Mouse (Mus musculus) forelimb bud, embryonic 11.5 days (tissue): ENCODE measurements at regions not wholly inside any gene's neighbourhood (a gene's known extent, or its start where the extent isn't known, plus 50 kb on each side); places are given as distances from the start of the nearest gene placed in this dataset.

Experiments
- DNase-seq: peaks from one replicate; pipeline ENCODE4 v3.0.0-alpha.2; 2012; ENCODE audit warnings: low read depth, low spot score

DNA sequence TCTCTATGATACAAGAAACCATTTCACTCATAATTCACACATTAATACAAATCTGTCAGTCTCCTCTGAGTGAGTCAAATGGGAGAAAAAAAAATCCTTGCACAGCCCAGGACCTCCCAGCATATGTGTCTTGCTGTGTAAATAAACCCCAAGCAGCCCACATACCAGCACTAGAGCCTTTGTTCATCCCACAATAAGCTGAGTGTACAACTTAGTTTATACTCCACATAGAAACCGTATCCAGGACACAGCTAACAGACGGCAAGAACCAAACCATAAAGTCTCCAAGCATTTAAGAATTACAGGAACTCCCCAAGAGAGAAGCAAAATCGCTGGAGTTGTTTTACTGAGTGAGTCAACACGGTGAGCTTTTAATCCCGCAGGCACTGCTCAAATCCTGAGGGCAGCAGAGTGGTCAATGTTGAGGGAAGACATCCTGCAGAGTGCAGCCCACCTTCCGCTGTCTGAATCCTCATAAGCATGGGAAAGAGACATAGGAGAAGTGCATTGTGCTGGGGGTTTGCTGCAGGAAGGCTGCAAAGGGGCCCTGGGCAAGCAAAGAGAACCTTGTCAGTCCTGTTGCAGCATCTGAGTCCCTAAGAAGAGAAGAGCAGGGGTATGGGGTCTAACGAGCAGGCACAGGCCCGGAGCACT is 436.4 kb downstream of the Tns3 start:
- no peak for DNase-seq

DNA sequence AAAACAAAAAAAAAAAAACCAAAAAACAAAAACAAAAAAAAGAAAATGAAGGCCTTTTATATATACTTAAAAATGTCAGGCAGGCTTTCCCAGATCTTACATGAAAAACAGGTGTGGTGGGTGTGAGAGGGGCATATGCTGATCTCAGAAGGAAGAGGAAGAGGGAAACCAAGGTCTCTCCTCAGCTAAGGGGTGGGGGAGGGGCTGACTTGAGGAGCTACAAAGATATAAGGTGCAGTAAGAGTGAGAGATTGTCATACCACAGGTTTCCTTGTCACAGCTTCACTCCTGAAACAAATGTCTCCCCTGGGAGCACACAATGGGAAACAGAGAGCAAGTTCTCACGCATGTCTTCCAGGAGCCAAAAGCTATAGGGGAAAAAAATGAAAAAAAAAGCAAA is 440.0 kb downstream of the Tns3 start:
- DNase-seq: no peak

DNA sequence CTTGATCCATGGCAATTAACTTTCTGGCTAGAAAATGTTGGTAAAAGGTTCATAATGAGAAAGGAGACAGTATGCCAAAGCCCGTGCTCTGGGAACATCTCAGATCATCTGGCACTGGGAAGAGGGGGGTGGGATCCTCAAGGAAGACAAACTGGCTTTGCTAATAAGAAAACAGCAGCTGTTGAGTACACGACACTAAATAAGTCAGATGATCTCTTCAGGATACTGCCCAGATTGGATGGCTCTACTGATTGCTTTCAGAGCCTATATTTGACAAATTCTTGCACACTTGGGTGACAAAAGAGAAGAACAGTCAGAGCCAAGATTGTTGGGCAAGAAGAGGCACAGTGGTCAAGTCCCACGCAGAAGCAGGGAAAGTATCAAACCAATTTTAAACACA is 443.7 kb downstream of the Tns3 start:
- DNase-seq: no peak

DNA sequence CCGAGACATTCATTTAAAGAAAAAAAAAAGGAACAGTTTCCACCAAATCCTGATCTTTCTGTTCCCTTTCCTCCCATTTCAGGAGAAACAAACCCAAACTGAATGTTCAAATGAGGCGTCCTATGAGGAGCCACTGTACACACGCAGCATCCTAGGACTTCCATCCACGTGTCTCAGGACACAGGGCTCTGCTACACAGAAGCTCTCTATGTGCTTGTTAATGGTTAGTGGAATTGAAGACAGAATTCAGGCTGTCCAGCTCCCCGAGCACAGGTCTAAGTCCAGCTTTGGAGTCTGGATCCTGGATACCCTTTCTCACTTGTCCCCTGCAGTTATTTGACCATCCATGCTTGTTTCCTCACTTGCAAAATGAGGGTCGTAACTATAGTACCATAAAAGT is 444.4 kb downstream of the Tns3 start:
- peak; percentile 35 for DNase-seq

DNA sequence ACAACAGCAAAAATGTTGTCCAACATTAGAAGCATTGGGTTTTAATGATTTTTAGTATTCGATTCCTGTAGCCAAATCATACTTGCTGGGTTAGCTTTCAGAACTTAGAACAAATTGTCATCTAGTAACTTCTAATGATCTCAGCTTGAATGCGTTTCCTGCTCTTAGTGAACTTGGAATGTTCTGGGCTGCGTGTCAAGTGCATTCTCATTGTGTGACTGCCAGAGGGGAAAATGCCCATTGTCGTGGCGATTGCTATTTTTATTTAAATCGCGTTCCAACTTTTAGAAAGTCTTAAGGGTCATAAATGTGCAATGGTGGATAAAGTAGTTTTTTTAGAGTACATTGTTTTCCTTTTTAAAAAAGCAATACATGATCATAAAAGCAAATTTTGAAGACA is 448.7 kb downstream of the Tns3 start:
- no peak for DNase-seq

DNA sequence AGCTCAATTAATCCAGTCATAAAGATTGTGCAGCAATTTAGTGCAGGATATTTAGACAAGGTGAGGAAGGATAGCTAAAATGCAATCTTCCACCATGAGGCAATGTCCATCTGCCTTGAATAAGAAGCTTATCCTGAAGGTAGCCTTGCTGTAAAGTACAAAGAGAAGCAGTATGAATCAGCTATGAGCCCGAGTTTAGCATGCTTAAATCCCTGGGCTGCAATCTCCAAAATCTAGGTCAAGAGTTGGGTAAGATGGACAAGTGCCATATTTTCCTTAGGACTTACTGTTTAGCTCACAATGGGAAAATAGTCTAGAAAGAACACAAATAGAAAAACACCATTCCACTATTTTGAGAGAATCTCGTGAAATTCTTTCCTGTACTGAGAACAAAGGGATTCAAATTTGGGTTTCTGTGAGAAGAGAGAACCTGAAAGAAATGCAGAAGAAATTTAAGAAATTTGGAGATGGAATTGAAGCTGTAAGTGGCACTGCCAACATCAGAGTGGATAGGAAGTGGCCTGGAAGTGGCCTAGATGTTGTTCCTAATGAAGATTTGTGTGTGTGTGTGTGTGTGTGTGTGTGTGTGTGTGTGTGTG is 449.9 kb downstream of the Tns3 start:
- DNase-seq: no peak

DNA sequence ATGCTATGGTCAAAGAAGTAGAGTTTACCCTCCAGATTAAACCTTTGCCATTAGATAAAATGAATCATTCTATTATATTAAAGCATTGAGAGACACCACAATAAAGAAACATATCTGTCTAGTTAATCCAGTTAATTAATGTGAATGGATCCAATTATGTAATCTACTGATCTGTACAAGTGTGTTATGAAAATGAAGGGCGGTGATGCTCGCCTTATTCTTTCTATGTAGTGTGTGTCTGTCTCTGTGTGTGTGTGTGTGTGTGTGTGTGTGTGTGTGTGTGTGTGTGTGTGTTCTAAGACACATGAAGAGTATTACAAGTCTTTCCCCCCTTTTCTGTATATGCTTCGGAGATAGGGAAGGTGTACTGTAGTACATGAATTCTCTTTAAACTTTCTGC is 451.2 kb downstream of the Tns3 start:
- DNase-seq: no peak

DNA sequence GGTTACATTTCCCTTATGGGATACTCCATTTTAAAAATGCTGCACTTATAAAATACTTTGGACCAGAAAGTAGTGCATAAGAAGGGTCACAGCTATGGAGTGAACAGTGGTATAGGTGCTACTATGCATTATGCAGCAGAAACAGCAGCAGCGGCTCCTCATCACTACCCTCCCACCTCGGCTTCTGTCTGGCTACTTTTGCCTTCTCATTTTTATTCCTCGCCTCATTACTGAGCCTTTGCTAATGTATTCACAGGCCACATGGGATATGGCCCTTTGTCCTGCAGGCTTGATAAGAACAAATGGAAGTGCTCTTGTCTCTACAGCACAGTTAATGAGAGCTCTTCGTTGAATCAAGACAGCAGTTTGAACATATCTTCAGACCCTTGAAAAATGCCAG is 451.6 kb downstream of the Tns3 start:
- no peak for DNase-seq

DNA sequence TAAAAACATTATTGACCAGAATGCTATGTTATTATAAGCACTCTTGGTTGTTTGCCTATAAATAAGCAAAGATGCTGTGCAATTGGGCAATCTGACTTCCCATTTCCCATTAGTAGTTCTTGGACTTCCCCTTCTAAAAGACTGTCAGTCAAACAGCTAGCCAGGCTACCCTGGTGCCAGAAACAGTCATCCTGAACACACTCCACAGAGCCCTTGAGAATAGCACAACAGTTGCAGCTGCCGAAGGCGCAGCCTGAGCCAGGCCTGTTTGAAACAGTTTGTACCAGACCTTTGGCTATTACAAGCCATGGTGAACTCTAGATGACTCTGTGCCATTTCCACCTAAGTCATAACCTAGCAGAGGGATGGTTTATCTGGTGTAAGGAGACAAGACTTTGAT is 455.3 kb downstream of the Tns3 start:
- no peak for DNase-seq

DNA sequence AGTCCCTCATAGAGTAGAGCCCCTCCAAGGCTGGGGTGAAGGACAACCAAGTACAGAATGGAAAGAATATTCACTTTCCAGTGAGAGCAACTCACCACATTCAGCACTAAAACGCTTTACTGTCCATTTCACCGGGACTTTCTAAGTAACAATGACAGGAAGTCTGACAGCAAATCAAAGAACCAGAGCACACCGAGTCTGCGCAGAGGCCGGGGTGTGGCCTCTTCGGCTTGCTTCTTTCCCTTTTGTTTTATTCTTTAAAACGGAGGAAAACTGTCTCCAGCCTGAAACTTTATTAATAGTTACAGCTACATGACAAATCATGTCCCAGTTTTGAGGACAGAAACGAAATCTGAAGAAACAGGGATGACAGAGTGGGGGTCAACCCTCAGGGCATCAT is 465.0 kb downstream of the Tns3 start:
- DNase-seq: no peak
